Mouse (Mus musculus) mouse embryonic stem cell (cell line): ENCODE results near the gene Caskin1.
"Not testable (repeated sequence)": the region's sequence is repeated elsewhere in the genome, so short reads cannot be mapped to it uniquely, and the experiment has no call there.

Source experiments
- in situ Hi-C, 2 experiments: fragments of 300-500 bp; cut with MboI; formaldehyde crosslinking; loops; 1 replicate in 1 of 2; 3 replicates in 1 of 2; pipeline ENCODE4 v1.14.3; 2019 to 2020; ENCODE audit warnings: low sequenced_read_pairs in 2 of 2, low pct_unique_long_range_greater_than_20kb in 1 of 2, mixed read lengths in 1 of 2; ENCODE audit not compliant: unreplicated experiment in 1 of 2

Caskin1 gene

GRCm38 (mm10) chr17:24488186-24488661 is at the start of gene Caskin1:
TSS of gene Caskin1 (plus strand) at chr17:24488601.
- in situ Hi-C loops = no loop called here

- in situ Hi-C loops = no loop called here
Observed at GRCm38 (mm10) chr17:24440377-24440776, 48.0 kb upstream of the Caskin1 start.

- in situ Hi-C loops = no loop called here
Observed at GRCm38 (mm10) chr17:24441148-24441547, 47.3 kb upstream of the Caskin1 start.

GRCm38 (mm10) chr17:24442107-24442506 is 46.3 kb upstream of the Caskin1 start:
- in situ Hi-C loops = no loop called here

- in situ Hi-C loops = no loop called here
Observed at GRCm38 (mm10) chr17:24442632-24443155, 45.7 kb upstream of the Caskin1 start, which contains the start of gene Dnase1l2. TSS of gene Dnase1l2 (minus strand) at chr17:24443105.

- in situ Hi-C loops = no loop called here
Observed at GRCm38 (mm10) chr17:24443409-24443808, 45.0 kb upstream of the Caskin1 start.

GRCm38 (mm10) chr17:24446590-24446989 is 41.8 kb upstream of the Caskin1 start:
- in situ Hi-C loops = no loop called here

- in situ Hi-C loops = no loop called here
Observed at GRCm38 (mm10) chr17:24449507-24449906, 38.9 kb upstream of the Caskin1 start.

- in situ Hi-C loops = no loop called here
Observed at GRCm38 (mm10) chr17:24451220-24451619, 37.2 kb upstream of the Caskin1 start.

GRCm38 (mm10) chr17:24453372-24453771 is 35.0 kb upstream of the Caskin1 start:
- in situ Hi-C loops = no loop called here

GRCm38 (mm10) chr17:24454218-24454755 is 34.1 kb upstream of the Caskin1 start:
- in situ Hi-C loops = no loop called here

GRCm38 (mm10) chr17:24454756-24455522 is 33.5 kb upstream of the Caskin1 start:
- in situ Hi-C loops = no loop called here

GRCm38 (mm10) chr17:24455523-24456206 is 32.7 kb upstream of the Caskin1 start:
- in situ Hi-C loops = not testable (repeated sequence)

GRCm38 (mm10) chr17:24461580-24461979 is 26.8 kb upstream of the Caskin1 start:
- in situ Hi-C loops = no loop called here

- in situ Hi-C loops = no loop called here
Observed at GRCm38 (mm10) chr17:24462932-24463331, 25.5 kb upstream of the Caskin1 start.

GRCm38 (mm10) chr17:24463374-24464133 is 24.8 kb upstream of the Caskin1 start:
- in situ Hi-C loops = no loop called here

- in situ Hi-C loops = no loop called here
Observed at GRCm38 (mm10) chr17:24468636-24469246, 19.7 kb upstream of the Caskin1 start.

GRCm38 (mm10) chr17:24469336-24469909 is 19.0 kb upstream of the Caskin1 start:
- in situ Hi-C loops = no loop called here
